Mouse (Mus musculus): ENCODE data around the gene Med11. TPM values are rescaled to one million over a fixed set of nuclear protein-coding genes. Genes with fewer than 3 reads are reported as not detected.
A peak's percentile ranks its signal among the peaks of the same experiment; 100 is the strongest.
"Not testable (repeated sequence)": the region's sequence is repeated elsewhere in the genome, so short reads cannot be mapped to it uniquely, and the experiment has no call there.

Med11 gene
- polyA plus RNA-seq, 1 experiment from 2014 or later = 25.1 TPM

DNA sequence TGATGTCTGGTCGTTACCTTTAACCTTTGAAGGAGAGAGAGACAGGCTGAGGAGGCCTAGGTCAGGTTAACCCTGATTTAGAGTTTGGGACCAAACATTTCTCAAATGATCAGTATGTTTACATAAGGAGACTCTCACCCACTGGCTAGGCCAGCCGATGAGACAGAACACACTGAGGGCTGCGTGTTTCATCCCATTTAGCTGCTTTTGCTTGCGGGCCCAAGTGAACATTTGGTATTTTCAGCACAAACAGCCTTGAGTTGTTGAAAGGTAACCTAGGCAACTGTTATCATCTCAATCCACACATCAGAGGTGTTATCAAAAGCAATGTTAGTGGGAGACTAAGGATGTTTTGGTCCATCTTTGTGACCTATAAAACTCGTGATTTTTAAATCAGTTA, 32.2 kb upstream of the Med11 start:
- WGBS = 34% methylated on average over 5 of the region's 5 CpGs
- no peak overlapping the region for H3K4me3 ChIP-seq (ENCODE audit: control insufficient read depth in 1 of 2, insufficient read depth in 1 of 2, low read depth in 1 of 2, low read length in 2 of 2)
- H3K9ac ChIP-seq (ENCODE audit: low read length) = no peak overlapping the region
- H3K4me2 ChIP-seq (ENCODE audit: low read length) = no peak overlapping the region
- no peaks in the 10 kb centered on the region for H3K36me3 ChIP-seq (ENCODE audit: control insufficient read depth, insufficient read depth, low read length)
- no peak for ATAC-seq (ENCODE audit: insufficient number of reproducible peaks, insufficient read depth, low FRiP score, low read depth)
- H3K4me1 ChIP-seq (ENCODE audit: control insufficient read depth in 2 of 2, insufficient read depth in 2 of 2, low read length in 2 of 2) = no peaks in the 10 kb centered on the region
- H3K9me3 ChIP-seq (ENCODE audit: control insufficient read depth, low read length) = no peaks in the 10 kb centered on the region
- H3K27me3 ChIP-seq (ENCODE audit: control insufficient read depth, insufficient read depth, low read length) = no peaks in the 10 kb centered on the region
- no peak overlapping the region for H3K27ac ChIP-seq (replicated peaks in 1 of 2; ENCODE audit: control insufficient read depth in 1 of 2, insufficient read depth in 1 of 2, low read depth in 2 of 2, low read length in 2 of 2)

DNA sequence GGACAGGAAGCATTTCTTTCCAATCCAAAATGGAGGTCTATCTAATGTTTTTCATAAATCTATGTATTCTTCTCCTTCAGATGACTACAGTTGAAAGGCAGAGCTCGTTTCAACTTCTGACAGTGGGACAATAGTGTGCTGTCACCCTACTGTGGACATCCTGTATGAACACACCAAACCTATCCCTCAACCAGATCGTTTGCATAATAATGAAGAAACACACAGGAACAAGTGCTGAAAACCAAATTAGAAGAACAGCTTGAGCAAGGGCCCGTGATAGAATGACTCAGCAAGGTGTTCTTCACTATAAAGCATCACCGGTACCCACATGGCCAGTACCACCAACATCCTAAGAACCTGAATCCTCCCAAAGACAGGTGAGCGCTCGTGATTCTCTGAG, 25.1 kb upstream of the Med11 start:
- ATAC-seq (ENCODE audit: insufficient number of reproducible peaks, insufficient read depth, low FRiP score, low read depth); H3K9me3 ChIP-seq (ENCODE audit: control insufficient read depth, low read length): not testable (repeated sequence)
- 74% methylated on average over 6 of the region's 6 CpGs for whole genome bisulfite sequencing

DNA sequence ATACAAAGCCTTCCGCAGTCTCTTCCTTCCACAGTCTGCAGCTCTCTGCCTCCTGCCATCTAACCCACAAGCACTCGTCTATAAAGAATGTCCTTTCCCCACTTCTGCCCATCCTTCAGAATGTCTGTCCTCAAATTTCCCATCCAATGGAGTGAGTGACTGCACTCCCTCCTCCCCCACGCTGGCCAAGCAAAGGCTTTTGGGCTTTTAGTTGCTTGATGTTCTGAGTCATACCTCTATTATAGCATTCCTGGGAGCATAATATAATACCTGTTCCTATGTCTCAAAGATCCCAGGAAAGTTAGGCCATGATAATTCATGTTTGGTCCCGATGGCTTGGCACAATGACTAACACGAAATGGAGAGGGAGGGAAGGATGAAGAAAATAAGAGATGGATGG, 20.1 kb upstream of the Med11 start:
- Histone ChIP-seq H3K4me2 (ENCODE audit: low read length) (peak overlapping the region; percentile 93), H3K9me3 (ENCODE audit: control insufficient read depth, low read length) (no peaks in the 10 kb centered on the region), H3K27ac (replicated peaks in 1 of 2; ENCODE audit: control insufficient read depth in 1 of 2, insufficient read depth in 1 of 2, low read depth in 2 of 2, low read length in 2 of 2) (peak overlapping the region in 1 of 2 experiments; percentile 61; a peak in 1 of 4 replicates), H3K4me1 (ENCODE audit: control insufficient read depth in 2 of 2, insufficient read depth in 2 of 2, low read length in 2 of 2) (peaks cover 6 to 7% of the 10 kb centered on the region in 2 experiments; a peak in 2 of 4 replicates), H3K9ac (ENCODE audit: low read length) (peak overlapping the region; percentile 41; the same call in 1 of the 2 replicates), H3K27me3 (ENCODE audit: control insufficient read depth, insufficient read depth, low read length) (no peaks in the 10 kb centered on the region), H3K4me3 (ENCODE audit: control insufficient read depth in 1 of 2, insufficient read depth in 1 of 2, low read depth in 1 of 2, low read length in 2 of 2) (peak overlapping the region; percentile 69 to 78; a peak in 3 of 4 replicates), H3K36me3 (ENCODE audit: control insufficient read depth, insufficient read depth, low read length) (peaks cover 8% of the 10 kb centered on the region)
- no peak for ATAC-seq (ENCODE audit: insufficient number of reproducible peaks, insufficient read depth, low FRiP score, low read depth)
- WGBS = 29% methylated on average over 5 of the region's 5 CpGs

More for the DNA sequence above, 25.1 kb upstream of the Med11 start:
- not testable (repeated sequence) for H3K4me1 ChIP-seq (ENCODE audit: control insufficient read depth in 2 of 2, insufficient read depth in 2 of 2, low read length in 2 of 2); H3K36me3 ChIP-seq (ENCODE audit: control insufficient read depth, insufficient read depth, low read length); H3K9ac ChIP-seq (ENCODE audit: low read length); H3K4me2 ChIP-seq (ENCODE audit: low read length); H3K4me3 ChIP-seq (ENCODE audit: control insufficient read depth in 1 of 2, insufficient read depth in 1 of 2, low read depth in 1 of 2, low read length in 2 of 2); H3K27me3 ChIP-seq (ENCODE audit: control insufficient read depth, insufficient read depth, low read length); H3K27ac ChIP-seq (replicated peaks in 1 of 2; ENCODE audit: control insufficient read depth in 1 of 2, insufficient read depth in 1 of 2, low read depth in 2 of 2, low read length in 2 of 2)

DNA sequence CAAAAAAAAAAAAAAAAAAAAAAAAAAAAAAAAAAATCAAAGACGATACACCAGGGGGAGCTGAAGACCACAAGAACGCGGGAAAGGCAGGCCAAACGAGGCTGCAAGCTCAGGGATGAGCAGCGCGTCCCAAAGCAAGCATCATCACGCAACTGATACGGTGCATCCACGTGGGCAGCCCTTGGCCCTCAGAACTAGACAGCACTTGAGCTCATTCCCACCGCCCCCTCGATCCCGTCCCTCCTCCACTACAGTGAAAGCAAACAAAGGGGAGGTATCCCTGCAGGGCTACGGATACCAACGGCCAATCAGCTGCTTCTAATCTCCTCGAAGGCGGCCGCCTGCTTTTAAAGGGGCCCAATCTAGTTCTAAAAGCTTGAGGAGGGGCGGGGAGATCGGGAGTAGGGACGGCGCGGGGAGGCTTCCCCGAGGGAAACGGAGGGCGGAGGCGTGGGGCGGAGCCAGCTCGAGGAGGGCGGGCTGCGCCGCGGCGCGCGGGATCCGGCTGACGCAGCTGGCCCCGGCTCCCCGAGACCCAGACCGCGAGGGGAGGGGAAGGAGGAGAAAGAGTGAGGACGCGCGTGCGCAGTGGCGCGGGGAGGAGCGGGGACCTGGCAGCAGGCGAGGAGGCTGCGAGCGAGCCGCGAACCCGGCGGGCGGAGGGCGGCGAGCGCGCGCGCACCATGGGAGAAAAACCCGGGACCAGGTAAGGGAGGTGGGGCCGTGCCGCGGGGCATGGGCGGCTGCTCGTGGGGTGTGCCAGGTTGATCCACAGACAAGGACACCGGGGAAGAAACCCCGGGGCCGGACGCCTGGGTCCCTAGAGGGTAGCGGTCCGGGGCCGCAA, 19.4 kb upstream of the Med11 start, which contains the start of gene Arrb2:
Gene Arrb2, plus strand, starts transcription at position 588 of the 847 bp plus-strand sequence.
- WGBS = under 1% methylated on average over 61 of the region's 75 CpGs
- H3K27ac ChIP-seq (replicated peaks in 1 of 2; ENCODE audit: control insufficient read depth in 1 of 2, insufficient read depth in 1 of 2, low read depth in 2 of 2, low read length in 2 of 2) = peak within 1 kb of the TSS; percentile 61 to 67
- H3K9ac ChIP-seq (ENCODE audit: low read length) = peak within 1 kb of the TSS; percentile 85
- H3K9me3 ChIP-seq (ENCODE audit: control insufficient read depth, low read length) = no peaks in the 10 kb centered on the region
- ATAC-seq (ENCODE audit: insufficient number of reproducible peaks, insufficient read depth, low FRiP score, low read depth) = peak; percentile 94
- peaks cover 6 to 7% of the 10 kb centered on the region in 2 experiments; a peak in 2 of 4 replicates for H3K4me1 ChIP-seq (ENCODE audit: control insufficient read depth in 2 of 2, insufficient read depth in 2 of 2, low read length in 2 of 2)
- no peaks in the 10 kb centered on the region for H3K27me3 ChIP-seq (ENCODE audit: control insufficient read depth, insufficient read depth, low read length)
- H3K4me2 ChIP-seq (ENCODE audit: low read length) = peak within 1 kb of the TSS; percentile 93
- H3K36me3 ChIP-seq (ENCODE audit: control insufficient read depth, insufficient read depth, low read length) = peaks cover 15% of the 10 kb centered on the region
- peak within 1 kb of the TSS; percentile 69 to 78 for H3K4me3 ChIP-seq (ENCODE audit: control insufficient read depth in 1 of 2, insufficient read depth in 1 of 2, low read depth in 1 of 2, low read length in 2 of 2)

DNA sequence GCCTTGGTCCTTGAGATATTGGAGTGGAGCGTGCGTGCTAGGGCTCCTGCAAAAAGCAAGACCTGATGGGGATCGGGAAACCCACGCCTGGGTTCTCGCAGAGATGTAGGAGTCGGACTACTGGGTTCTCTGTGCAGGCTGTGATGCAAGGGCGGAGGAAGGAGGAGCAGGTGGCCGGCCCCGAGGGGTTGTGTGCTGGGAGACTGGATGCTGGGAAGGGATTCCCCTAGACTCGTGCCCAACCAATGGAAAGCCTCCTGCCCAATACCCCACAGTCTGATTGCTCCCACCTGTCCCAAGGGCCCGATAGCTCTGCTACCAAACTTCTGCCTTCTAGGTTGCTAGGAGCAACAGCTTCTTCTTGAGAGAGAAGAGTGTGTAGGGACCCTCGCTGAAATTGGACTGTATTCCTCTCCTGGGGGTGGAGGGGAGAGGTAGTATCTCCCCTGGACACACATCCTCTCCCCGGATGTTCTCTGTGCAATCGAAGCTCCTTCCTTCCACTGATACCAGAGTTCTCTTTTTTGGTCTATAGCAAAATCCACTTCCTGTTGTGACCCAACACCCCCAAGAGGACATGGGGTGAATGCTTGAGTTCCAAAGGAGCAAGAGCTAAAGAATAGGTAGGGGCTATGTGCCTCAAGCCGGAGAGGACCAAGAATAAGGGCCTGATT, 18.7 kb upstream of the Med11 start:
- WGBS = 7% methylated on average over 15 of the region's 15 CpGs
- Histone ChIP-seq H3K27ac (replicated peaks in 1 of 2; ENCODE audit: control insufficient read depth in 1 of 2, insufficient read depth in 1 of 2, low read depth in 2 of 2, low read length in 2 of 2) (peak overlapping the region in 1 of 2 experiments; percentile 61; a peak in 2 of 4 replicates), H3K4me1 (ENCODE audit: control insufficient read depth in 2 of 2, insufficient read depth in 2 of 2, low read length in 2 of 2) (peaks cover 6 to 7% of the 10 kb centered on the region in 2 experiments; a peak in 2 of 4 replicates), H3K4me2 (ENCODE audit: low read length) (peak overlapping the region; percentile 93), H3K9ac (ENCODE audit: low read length) (peak overlapping the region; percentile 85), H3K4me3 (ENCODE audit: control insufficient read depth in 1 of 2, insufficient read depth in 1 of 2, low read depth in 1 of 2, low read length in 2 of 2) (peak overlapping the region; percentile 69 to 78), H3K27me3 (ENCODE audit: control insufficient read depth, insufficient read depth, low read length) (no peaks in the 10 kb centered on the region), H3K36me3 (ENCODE audit: control insufficient read depth, insufficient read depth, low read length) (peaks cover 22% of the 10 kb centered on the region), H3K9me3 (ENCODE audit: control insufficient read depth, low read length) (no peaks in the 10 kb centered on the region)
- peak; percentile 4; the same call in 1 of the 2 replicates for ATAC-seq (ENCODE audit: insufficient number of reproducible peaks, insufficient read depth, low FRiP score, low read depth)

DNA sequence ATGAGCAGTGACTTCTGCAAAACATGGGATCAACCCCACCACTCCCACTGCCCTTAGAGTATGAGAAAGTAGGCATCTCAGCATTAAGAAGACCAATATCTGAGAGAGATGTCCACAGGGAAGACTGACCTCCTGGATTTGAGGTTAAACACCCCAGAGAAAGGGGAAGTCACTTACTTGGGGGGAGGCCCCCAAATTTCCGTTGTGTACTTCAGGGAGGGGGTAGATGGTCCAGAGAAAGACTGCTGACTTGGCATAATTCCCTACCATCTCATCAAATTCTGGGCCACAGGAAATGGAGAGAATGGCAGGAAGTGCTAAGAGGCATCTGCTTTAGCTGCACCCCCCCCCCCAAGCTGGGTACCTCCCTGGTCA, 18.2 kb upstream of the Med11 start:
- H3K4me2 ChIP-seq (ENCODE audit: low read length) = peak overlapping the region; percentile 93
- H3K4me3 ChIP-seq (ENCODE audit: control insufficient read depth in 1 of 2, insufficient read depth in 1 of 2, low read depth in 1 of 2, low read length in 2 of 2) = peak overlapping the region in 1 of 2 experiments; percentile 69; a peak in 2 of 4 replicates
- H3K9ac ChIP-seq (ENCODE audit: low read length) = no peak overlapping the region
- H3K9me3 ChIP-seq (ENCODE audit: control insufficient read depth, low read length) = no peaks in the 10 kb centered on the region
- WGBS = 71% methylated on average over 1 of the region's 1 CpGs
- no peak overlapping the region for H3K27ac ChIP-seq (replicated peaks in 1 of 2; ENCODE audit: control insufficient read depth in 1 of 2, insufficient read depth in 1 of 2, low read depth in 2 of 2, low read length in 2 of 2)
- peaks cover 6 to 7% of the 10 kb centered on the region in 2 experiments; a peak in 2 of 4 replicates for H3K4me1 ChIP-seq (ENCODE audit: control insufficient read depth in 2 of 2, insufficient read depth in 2 of 2, low read length in 2 of 2)
- no peak for ATAC-seq (ENCODE audit: insufficient number of reproducible peaks, insufficient read depth, low FRiP score, low read depth)
- no peaks in the 10 kb centered on the region for H3K27me3 ChIP-seq (ENCODE audit: control insufficient read depth, insufficient read depth, low read length)
- H3K36me3 ChIP-seq (ENCODE audit: control insufficient read depth, insufficient read depth, low read length) = peaks cover 28% of the 10 kb centered on the region

DNA sequence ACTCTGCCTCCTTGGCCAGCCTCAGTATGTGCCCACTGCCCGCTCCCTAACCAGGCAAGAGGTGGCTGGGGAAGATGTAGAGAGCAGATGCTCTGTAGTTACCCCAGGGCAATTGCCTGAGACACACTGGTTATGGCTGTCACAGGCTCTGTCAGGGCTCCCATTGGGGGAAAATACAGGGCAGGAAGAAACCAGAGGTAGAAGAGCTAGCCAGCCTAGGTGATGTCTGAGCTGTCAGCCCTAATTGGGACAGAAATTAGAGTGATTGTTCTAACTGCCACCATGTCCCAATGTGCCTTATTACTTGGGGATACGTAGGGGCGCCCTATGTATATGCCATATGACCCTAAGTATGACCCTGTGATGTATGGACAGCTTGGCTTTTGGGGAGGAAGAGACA, 17.8 kb upstream of the Med11 start:
- Histone ChIP-seq H3K27me3 (ENCODE audit: control insufficient read depth, insufficient read depth, low read length) (no peaks in the 10 kb centered on the region), H3K4me3 (ENCODE audit: control insufficient read depth in 1 of 2, insufficient read depth in 1 of 2, low read depth in 1 of 2, low read length in 2 of 2) (no peak overlapping the region), H3K36me3 (ENCODE audit: control insufficient read depth, insufficient read depth, low read length) (peaks cover 31% of the 10 kb centered on the region), H3K9me3 (ENCODE audit: control insufficient read depth, low read length) (no peaks in the 10 kb centered on the region), H3K4me1 (ENCODE audit: control insufficient read depth in 2 of 2, insufficient read depth in 2 of 2, low read length in 2 of 2) (peaks cover 6 to 7% of the 10 kb centered on the region in 2 experiments; a peak in 2 of 4 replicates), H3K4me2 (ENCODE audit: low read length) (peak overlapping the region; percentile 93), H3K27ac (replicated peaks in 1 of 2; ENCODE audit: control insufficient read depth in 1 of 2, insufficient read depth in 1 of 2, low read depth in 2 of 2, low read length in 2 of 2) (no peak overlapping the region), H3K9ac (ENCODE audit: low read length) (no peak overlapping the region)
- no peak for ATAC-seq (ENCODE audit: insufficient number of reproducible peaks, insufficient read depth, low FRiP score, low read depth)
- WGBS = 90% methylated on average over 3 of the region's 3 CpGs

All from heart, embryonic 14.5 days (tissue).